Mouse (Mus musculus): ENCODE data around the gene Mpg.
A peak's percentile ranks its signal among the peaks of the same experiment; 100 is the strongest.

Gene Mpg

DNA sequence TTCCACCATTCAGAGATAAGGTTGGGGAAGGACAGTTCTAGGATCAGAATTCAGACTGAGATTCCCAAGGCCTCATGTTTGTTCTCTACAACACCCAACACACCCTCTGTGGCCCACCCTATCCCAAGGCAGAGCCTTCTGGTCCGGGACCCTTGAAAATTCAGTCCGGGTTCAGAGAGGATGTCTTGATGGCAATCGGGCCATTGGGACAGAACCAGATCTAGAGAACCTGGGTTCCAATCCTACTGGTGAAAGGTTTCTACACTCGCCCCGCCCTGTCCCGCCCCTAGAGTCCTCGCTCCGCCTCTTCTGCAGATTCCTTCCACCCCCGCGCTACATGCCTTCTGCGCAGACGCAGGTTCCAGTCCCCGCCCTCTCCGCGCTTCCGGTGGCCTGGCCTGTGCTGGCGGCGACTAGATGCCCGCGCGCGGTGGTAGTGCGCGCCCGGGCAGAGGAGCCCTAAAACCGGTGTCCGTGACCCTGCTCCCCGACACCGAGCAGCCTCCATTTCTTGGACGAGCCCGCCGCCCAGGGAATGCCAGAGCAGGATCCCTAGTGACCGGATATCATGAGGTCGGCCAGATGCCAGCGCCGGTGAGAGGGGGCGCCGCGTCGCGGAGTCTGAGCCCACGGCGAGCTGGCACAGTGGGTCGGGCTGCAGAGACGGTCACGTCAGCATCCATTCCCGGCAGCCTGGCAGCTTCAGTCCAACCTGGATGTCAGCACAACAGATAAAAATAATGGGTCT, at the start of gene Mpg:
Gene Mpg, plus strand, starts transcription at position 382 of the 748 bp plus-strand sequence.
- DNase-seq (ENCODE audit: extremely low read depth, insufficient read length, low spot score) = peak; percentile 89

GRCm38 (mm10) chr11:32178506-32178905, 47.8 kb upstream of the Mpg start:
- no peak for DNase-seq (ENCODE audit: extremely low read depth, insufficient read length, low spot score)

DNA sequence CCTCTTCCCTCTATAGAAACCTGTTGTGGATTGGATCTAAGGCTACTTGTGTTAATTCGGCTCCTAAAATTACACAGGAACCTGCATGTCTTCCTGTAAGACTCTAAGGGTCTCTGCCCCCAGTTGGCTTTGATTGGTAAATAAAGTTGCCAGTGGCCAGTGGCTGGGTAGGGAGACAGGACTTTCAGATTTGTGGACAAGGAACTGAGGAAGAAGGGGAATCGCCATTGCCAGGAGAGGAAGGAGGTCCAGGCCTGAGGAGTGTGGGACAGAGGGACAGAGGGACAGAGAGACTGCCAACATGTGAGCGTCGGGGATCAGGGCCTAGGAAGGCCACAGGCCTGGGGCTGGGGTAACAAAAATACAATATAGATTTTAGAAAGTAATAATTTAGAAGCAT, 45.1 kb upstream of the Mpg start:
- DNase-seq (ENCODE audit: extremely low read depth, insufficient read length, low spot score) = no peak

- no peak for DNase-seq (ENCODE audit: extremely low read depth, insufficient read length, low spot score)
These were observed 44.1 kb upstream of the Mpg start for GRCm38 (mm10) chr11:32181973-32182868.

DNA sequence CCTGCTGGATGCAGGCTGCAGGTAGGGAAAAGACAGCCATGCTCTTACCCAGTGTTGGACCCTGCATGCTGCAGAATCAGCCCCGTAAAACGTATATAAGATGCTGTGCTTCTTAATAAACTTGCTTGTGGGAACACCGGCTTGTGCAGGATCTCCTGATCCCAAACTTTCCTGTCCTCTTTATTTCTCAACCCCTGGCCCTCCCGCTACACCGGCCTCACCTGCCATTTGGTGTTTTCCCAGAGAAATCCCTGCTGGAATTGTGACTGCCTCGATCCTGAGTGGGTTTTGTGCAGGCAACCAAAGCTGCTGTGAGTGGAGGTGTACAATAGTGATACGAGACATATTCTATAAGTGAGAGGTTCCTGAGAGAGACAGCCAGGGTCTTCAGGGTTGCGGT, 41.8 kb upstream of the Mpg start:
- DNase-seq (ENCODE audit: extremely low read depth, insufficient read length, low spot score) = no peak

GRCm38 (mm10) chr11:32186031-32186430, 40.3 kb upstream of the Mpg start:
- DNase-seq (ENCODE audit: extremely low read depth, insufficient read length, low spot score) = no peak

GRCm38 (mm10) chr11:32187256-32187655, 39.0 kb upstream of the Mpg start:
- no peak for DNase-seq (ENCODE audit: extremely low read depth, insufficient read length, low spot score)

- DNase-seq (ENCODE audit: extremely low read depth, insufficient read length, low spot score) = no peak
These were observed 37.4 kb upstream of the Mpg start for GRCm38 (mm10) chr11:32188881-32189280.

DNA sequence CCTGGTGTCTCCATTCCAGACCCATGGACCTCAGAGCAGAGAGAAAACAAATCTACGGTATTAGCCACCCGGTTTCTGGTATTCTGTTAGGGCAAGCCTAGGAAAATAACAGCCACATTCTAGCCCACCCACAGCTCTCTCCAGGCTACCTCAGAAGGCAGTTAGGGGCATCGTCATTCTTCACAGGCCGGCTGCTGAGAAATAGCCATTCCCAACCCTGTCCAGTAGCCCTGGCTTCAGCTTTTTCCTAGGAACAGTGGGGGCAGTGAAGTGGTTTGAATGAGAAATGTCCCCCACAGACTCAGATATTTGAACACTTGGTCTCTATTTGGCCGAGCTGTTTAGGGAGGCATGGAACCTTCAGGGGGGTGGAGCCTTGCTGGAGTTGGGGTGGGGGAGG, 36.9 kb upstream of the Mpg start:
- no peak for DNase-seq (ENCODE audit: extremely low read depth, insufficient read length, low spot score)

GRCm38 (mm10) chr11:32190119-32190518, 36.2 kb upstream of the Mpg start:
- no peak for DNase-seq (ENCODE audit: extremely low read depth, insufficient read length, low spot score)

DNA sequence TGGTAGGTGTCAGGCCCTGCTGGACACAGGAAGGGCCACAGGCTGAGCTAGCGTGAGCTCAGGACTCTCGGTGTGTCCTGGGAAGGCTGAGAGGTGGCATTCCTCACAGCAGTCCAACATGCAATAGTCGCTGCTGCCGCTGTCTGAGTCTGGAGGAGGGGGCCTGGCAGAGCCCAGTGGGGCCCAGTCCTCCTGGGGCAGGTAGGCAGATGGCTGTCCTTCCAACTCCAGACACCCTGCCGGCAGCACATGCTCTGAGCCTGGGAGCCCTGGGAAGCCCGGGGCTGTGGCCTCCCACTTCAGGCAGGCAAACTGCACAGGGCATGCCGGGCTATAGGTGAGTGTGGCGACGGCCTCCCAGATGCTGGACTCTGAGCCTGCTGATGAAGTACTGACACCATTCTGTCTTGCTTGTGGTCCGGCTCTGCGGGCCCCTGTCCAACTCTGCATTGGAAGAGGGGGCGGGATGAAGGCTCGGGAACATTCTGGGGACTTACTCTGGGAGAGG, 35.6 kb upstream of the Mpg start:
- DNase-seq (ENCODE audit: extremely low read depth, insufficient read length, low spot score) = no peak

DNA sequence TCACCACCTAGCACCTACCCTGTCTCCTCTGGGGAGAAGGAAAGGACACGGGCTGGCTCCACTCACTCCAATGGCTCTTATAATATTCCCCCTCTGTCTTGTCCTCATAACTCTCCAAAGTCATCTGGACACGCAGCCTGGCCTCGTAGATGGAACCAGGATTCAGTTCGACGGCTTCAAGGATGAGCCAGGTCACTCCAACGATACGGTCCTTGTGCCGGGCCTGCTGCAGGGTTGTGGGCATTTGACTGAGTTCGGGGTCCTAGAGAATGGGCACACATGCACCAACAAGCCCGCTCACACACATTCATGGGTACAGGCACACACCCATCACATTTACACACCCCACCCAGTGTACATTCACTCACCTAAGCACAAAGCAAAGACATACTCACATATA, 33.1 kb upstream of the Mpg start:
- no peak for DNase-seq (ENCODE audit: extremely low read depth, insufficient read length, low spot score)

DNA sequence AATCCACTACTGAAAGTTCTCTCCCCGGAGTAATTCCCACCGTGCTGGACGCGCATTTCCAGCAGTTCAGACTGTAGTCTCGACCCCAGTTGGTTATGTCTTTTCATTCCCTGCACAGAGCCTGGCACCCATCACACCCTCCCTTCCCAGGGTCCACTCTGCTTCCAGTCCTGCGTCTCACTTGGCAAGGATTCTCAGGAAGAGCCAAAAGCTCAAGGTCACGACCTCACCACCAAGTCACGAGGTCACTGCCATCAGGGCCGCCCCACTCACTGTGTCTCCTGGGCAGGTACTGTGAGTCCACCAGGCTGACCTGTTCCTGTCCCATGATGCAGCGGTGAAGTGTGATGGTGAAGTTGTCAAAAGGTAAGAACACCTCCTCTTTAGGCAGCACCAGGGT, 32.2 kb upstream of the Mpg start:
- DNase-seq (ENCODE audit: extremely low read depth, insufficient read length, low spot score) = no peak

GRCm38 (mm10) chr11:32194626-32195025, 31.7 kb upstream of the Mpg start:
- no peak for DNase-seq (ENCODE audit: extremely low read depth, insufficient read length, low spot score)

DNA sequence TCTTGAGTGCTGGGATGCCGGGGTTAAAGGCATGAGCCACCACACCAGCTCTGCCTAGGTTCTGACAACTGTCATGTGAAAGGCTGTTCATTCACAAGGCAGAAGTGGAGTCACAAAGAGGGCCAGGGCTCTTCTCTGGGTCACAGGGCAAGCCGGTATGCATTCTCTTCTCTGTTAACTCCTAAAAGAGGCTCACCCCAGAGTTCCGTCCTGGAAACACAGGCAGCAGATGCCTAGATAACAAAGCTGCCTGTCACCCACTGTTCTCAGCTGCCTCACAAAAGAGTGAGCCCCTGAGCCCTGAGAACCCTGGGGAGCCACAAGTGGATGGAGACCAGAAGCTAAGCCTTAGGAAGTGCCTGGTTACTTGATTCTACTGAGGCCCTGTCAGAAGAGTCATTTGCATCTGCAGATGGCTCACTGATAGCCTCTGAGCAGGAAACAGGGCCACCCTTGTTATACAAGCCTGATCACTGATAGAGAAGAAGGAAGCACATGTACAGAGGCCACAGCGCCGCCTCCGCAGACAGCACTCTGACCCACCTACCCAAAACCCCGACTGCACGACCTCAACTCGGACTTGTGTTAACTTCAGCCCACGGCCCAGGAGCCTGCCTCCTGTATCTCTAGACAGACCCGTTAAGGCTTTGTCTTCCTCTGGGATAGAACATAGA, 30.3 kb upstream of the Mpg start:
- no peak for DNase-seq (ENCODE audit: extremely low read depth, insufficient read length, low spot score)

DNA sequence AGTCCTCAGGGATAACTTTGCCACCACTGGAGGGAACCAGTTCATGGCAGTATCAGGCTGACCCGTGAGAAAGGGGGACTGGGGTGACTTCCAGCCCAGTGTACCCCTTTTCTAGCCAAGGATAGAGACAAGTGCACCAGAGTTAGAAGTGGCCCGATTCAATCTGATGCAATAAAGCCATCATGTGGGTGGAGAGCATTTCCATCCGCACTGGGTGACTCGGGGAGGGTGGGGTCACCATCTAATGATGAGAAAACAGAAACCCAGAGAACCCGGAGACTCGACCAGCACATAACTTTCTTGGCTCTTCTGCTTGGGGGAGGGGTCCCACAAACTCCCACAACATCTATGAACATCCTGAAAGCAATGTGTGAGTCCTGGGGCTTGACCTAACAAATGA, 29.6 kb upstream of the Mpg start:
- DNase-seq (ENCODE audit: extremely low read depth, insufficient read length, low spot score) = no peak

DNA sequence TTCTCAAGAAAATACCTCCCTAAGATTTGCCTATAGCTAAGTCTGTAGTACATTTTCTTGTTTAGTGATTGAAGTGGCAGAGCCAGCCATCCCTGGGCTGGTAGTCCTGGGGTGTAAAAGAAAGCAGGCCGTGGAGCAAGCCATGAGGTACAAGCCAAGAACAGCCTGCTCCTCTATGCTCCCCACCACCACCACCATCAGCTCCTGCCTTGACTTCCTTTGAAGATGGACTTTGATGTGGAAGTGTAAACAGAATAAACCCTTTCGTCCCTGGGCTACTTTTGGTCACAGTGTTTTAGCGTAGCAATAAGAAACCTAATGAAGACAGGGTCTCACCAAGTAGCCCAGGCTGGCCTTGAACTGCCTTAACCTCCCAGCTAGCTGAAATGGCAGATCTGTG, 28.5 kb upstream of the Mpg start:
- DNase-seq (ENCODE audit: extremely low read depth, insufficient read length, low spot score) = no peak

GRCm38 (mm10) chr11:32198256-32198955, 27.9 kb upstream of the Mpg start:
- DNase-seq (ENCODE audit: extremely low read depth, insufficient read length, low spot score) = no peak

DNA sequence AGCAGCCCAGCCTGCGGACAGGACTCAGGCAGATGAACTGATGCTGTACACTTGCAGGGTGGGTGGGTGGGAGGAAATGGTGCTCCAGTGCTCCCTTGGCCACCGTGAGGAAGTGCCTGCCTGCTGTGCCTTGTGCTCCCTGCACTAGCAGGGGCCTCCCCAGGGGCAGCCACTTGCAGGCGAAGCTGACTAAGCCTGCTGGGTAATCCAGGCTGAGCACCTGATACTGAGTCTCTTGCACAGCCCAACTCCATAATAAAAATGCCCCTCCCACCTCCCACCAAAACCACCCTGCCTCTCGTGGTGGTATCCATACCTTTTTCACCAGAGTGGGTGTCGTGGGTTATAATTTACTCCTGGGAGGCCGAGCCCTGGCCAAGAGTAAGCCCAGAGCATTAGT, 27.1 kb upstream of the Mpg start:
- no peak for DNase-seq (ENCODE audit: extremely low read depth, insufficient read length, low spot score)

DNA sequence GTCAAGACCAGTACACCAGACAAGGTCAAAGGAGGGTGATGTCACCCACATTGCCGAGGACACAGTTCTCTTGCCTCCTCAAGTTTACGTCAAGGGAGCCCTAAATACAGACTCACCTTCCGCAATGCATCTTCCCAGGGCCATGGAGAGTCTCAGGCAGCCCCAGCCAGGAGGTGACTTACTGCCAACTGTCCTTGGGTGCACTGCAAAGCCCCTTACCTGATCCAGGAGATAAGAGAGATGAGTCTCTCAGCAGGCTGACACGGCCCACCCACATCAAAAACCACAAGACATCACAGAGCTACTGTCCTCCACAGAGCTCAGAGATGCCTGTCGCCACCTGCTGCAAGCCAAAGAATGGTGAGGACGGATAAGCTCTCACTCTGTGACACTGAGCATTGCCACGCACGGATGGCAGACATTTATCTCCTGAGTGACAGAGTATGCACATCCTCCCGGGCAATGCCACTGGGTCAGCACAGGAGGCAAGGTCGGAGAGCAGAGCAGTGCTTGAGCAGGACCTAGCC, 26.2 kb upstream of the Mpg start, which contains the start of gene Il9r:
Gene Il9r, minus strand, starts transcription at position 205 of the 527 bp plus-strand sequence.
- DNase-seq (ENCODE audit: extremely low read depth, insufficient read length, low spot score) = no peak

All from 3134 (cell line).